Mouse (Mus musculus) intestine, embryonic 16.5 days (tissue): ENCODE data around the gene Pwp2. TPM values are rescaled to one million over a fixed set of nuclear protein-coding genes. Genes with fewer than 3 reads are reported as not detected.
A peak's percentile ranks its signal among the peaks of the same experiment; 100 is the strongest.

Experiments used
- ATAC-seq: fragments of 200-750 bp; cut with Nextera tagmentation; 2 replicates; pipeline ENCODE4 v1.8.0; 2017; ENCODE audit warnings: moderate TSS enrichment, moderate library complexity
- H3K27ac ChIP-seq: fragments of 300-500 bp; sonication (generic); 2 replicates; pipeline ENCODE4 v1.5.1; 2014; ENCODE audit warnings: mild to moderate bottlenecking, low read length
- H3K27me3 ChIP-seq: fragments of 300-500 bp; sonication (generic); replicated peaks from 2 replicates; pipeline ENCODE4 v1.6.1; 2014; ENCODE audit warnings: low read length, control low read depth, mixed read lengths; ENCODE audit not compliant: control insufficient read depth, insufficient read depth
- H3K36me3 ChIP-seq: fragments of 300-500 bp; sonication (generic); 2 replicates; pipeline ENCODE4 v1.6.1; 2014; ENCODE audit warnings: low read length, control low read depth; ENCODE audit not compliant: control insufficient read depth, insufficient read depth
- H3K4me1 ChIP-seq: fragments of 300-500 bp; sonication (generic); 2 replicates; pipeline ENCODE4 v1.6.1; 2014; ENCODE audit warnings: low read length, control low read depth, mixed read lengths; ENCODE audit not compliant: control insufficient read depth, insufficient read depth
- H3K4me2 ChIP-seq: fragments of 300-500 bp; sonication (generic); 2 replicates; pipeline ENCODE4 v1.6.1; 2014; ENCODE audit warnings: low read depth, low read length, control low read depth
- H3K4me3 ChIP-seq: fragments of 300-500 bp; sonication (generic); 2 replicates; pipeline ENCODE4 v1.5.1; 2014; ENCODE audit warnings: mild to moderate bottlenecking, low read length
- H3K9ac ChIP-seq: fragments of 300-500 bp; sonication (generic); 2 replicates; pipeline ENCODE4 v1.6.1; 2014; ENCODE audit warnings: low read depth, low read length
- H3K9me3 ChIP-seq: fragments of 300-500 bp; sonication (generic); 2 replicates; pipeline ENCODE4 v1.6.1; 2016; ENCODE audit warnings: low read length, control low read depth; ENCODE audit not compliant: control insufficient read depth
- WGBS: fragments of 180-500 bp; shearing (Covaris S2); extraction: QIAGEN DNeasy Blood & Tissue Kit; methylation state at CpG from one replicate; pipeline ENCODE4 v1.1.7; 2014; 5-methylcytosine and 5-hydroxymethylcytosine counted together
- polyA plus RNA-seq: library from polyadenylated mRNA; unstranded; fragments of >200 nt; fragmentation: Nextera tagmentation; extraction: Ambion mirVana; gene quantifications from 2 replicates; pipeline ENCODE4 v1.2.1, GENCODE M21; 2015

The Pwp2 gene
- polyA plus RNA-seq, 1 experiment from 2014 or later, result 15.5 TPM

- ATAC-seq, result no peak
- Histone ChIP-seq H3K4me1 (peaks cover 10% of the 10 kb centered on the region), H3K4me3 (no peak overlapping the region), H3K4me2 (no peak overlapping the region), H3K27me3 (no peaks in the 10 kb centered on the region), H3K27ac (no peak overlapping the region), H3K36me3 (no peaks in the 10 kb centered on the region; the same call in 1 of the 2 replicates), H3K9ac (no peak overlapping the region), H3K9me3 (no peaks in the 10 kb centered on the region)
- WGBS, result 91% methylated on average over 21 of the region's 21 CpGs
Observed at GRCm38 (mm10) chr10:78165256-78166005, 19.5 kb downstream of the Pwp2 start.

- no peak for ATAC-seq
- Histone ChIP-seq H3K4me2 (no peak overlapping the region), H3K4me1 (peaks cover 11% of the 10 kb centered on the region), H3K27me3 (no peaks in the 10 kb centered on the region), H3K4me3 (no peak overlapping the region), H3K9me3 (no peaks in the 10 kb centered on the region), H3K9ac (no peak overlapping the region), H3K27ac (no peak overlapping the region), H3K36me3 (no peaks in the 10 kb centered on the region; the same call in 1 of the 2 replicates)
- 91% methylated on average over 12 of the region's 12 CpGs for WGBS
Observed at GRCm38 (mm10) chr10:78164786-78165185, 20.2 kb downstream of the Pwp2 start.

- WGBS, result 20% methylated on average over 4 of the region's 4 CpGs
- ATAC-seq, result no peak
- Histone ChIP-seq H3K9ac (no peak overlapping the region), H3K36me3 (no peaks in the 10 kb centered on the region; the same call in 1 of the 2 replicates), H3K4me2 (no peak overlapping the region), H3K9me3 (no peaks in the 10 kb centered on the region), H3K4me3 (no peak overlapping the region), H3K4me1 (peaks cover 17% of the 10 kb centered on the region), H3K27me3 (no peaks in the 10 kb centered on the region), H3K27ac (no peak overlapping the region)
Observed at GRCm38 (mm10) chr10:78163923-78164322, 21.0 kb downstream of the Pwp2 start.

- Histone ChIP-seq H3K27me3 (no peaks in the 10 kb centered on the region), H3K9ac (no peak overlapping the region), H3K4me3 (no peak overlapping the region), H3K9me3 (no peaks in the 10 kb centered on the region), H3K27ac (no peak overlapping the region), H3K36me3 (no peaks in the 10 kb centered on the region; the same call in 1 of the 2 replicates), H3K4me2 (no peak overlapping the region), H3K4me1 (peaks cover 14% of the 10 kb centered on the region)
- 93% methylated on average over 9 of the region's 9 CpGs for WGBS
- ATAC-seq, result no peak
Observed at GRCm38 (mm10) chr10:78163241-78163640, 21.7 kb downstream of the Pwp2 start.

GRCm38 (mm10) chr10:78162646-78163045 is 22.3 kb downstream of the Pwp2 start:
- no peak for ATAC-seq
- Histone ChIP-seq H3K9ac (no peak overlapping the region), H3K9me3 (no peaks in the 10 kb centered on the region), H3K4me3 (no peak overlapping the region), H3K27ac (no peak overlapping the region), H3K36me3 (no peaks in the 10 kb centered on the region; the same call in 1 of the 2 replicates), H3K4me2 (no peak overlapping the region), H3K27me3 (no peaks in the 10 kb centered on the region), H3K4me1 (peaks cover 12% of the 10 kb centered on the region)
- WGBS, result 94% methylated on average over 12 of the region's 12 CpGs

GRCm38 (mm10) chr10:78161096-78161495 is 23.9 kb downstream of the Pwp2 start:
- no peak overlapping the region for H3K4me2 ChIP-seq
- peaks cover 12% of the 10 kb centered on the region for H3K4me1 ChIP-seq
- 82% methylated on average over 8 of the region's 8 CpGs for WGBS
- no peak overlapping the region for H3K27ac ChIP-seq
- H3K4me3 ChIP-seq, result no peak overlapping the region
- H3K9me3 ChIP-seq, result no peaks in the 10 kb centered on the region
- no peaks in the 10 kb centered on the region for H3K27me3 ChIP-seq
- no peak overlapping the region for H3K9ac ChIP-seq
- no peak for ATAC-seq
- H3K36me3 ChIP-seq, result no peaks in the 10 kb centered on the region; the same call in 1 of the 2 replicates

GRCm38 (mm10) chr10:78160369-78161095 is 24.4 kb downstream of the Pwp2 start:
- Histone ChIP-seq H3K9me3 (no peaks in the 10 kb centered on the region), H3K4me2 (no peak overlapping the region), H3K9ac (no peak overlapping the region), H3K36me3 (no peaks in the 10 kb centered on the region; the same call in 1 of the 2 replicates), H3K4me3 (no peak overlapping the region), H3K27me3 (no peaks in the 10 kb centered on the region), H3K27ac (no peak overlapping the region), H3K4me1 (peaks cover 12% of the 10 kb centered on the region)
- WGBS, result 86% methylated on average over 16 of the region's 16 CpGs
- ATAC-seq, result peak; percentile 3; the same call in 1 of the 2 replicates

GRCm38 (mm10) chr10:78159906-78160305 is 25.0 kb downstream of the Pwp2 start:
- Histone ChIP-seq H3K36me3 (no peaks in the 10 kb centered on the region; the same call in 1 of the 2 replicates), H3K9ac (peak overlapping the region; percentile 47), H3K4me2 (peak overlapping the region; percentile 43), H3K9me3 (no peaks in the 10 kb centered on the region), H3K27ac (peak overlapping the region; percentile 20), H3K4me1 (peaks cover 12% of the 10 kb centered on the region), H3K27me3 (no peaks in the 10 kb centered on the region), H3K4me3 (no peak overlapping the region)
- 1% methylated on average over 7 of the region's 7 CpGs for WGBS
- peak; percentile 76 for ATAC-seq

- H3K4me1 ChIP-seq, result peaks cover 12% of the 10 kb centered on the region
- H3K27me3 ChIP-seq, result no peaks in the 10 kb centered on the region
- peak; percentile 69 for ATAC-seq
- H3K4me3 ChIP-seq, result peak overlapping the region; percentile 33
- H3K9me3 ChIP-seq, result no peaks in the 10 kb centered on the region
- H3K36me3 ChIP-seq, result no peaks in the 10 kb centered on the region
- H3K27ac ChIP-seq, result peak overlapping the region; percentile 20
- WGBS, result 9% methylated on average over 17 of the region's 17 CpGs
- peak overlapping the region; percentile 47 for H3K9ac ChIP-seq
- peak overlapping the region; percentile 43 for H3K4me2 ChIP-seq
Observed at GRCm38 (mm10) chr10:78159252-78159878, 25.6 kb downstream of the Pwp2 start.
